Mouse (Mus musculus) forebrain, postnatal 0 days (tissue): Measurements from ENCODE around the gene Btd. TPM values are rescaled to one million over a fixed set of nuclear protein-coding genes. Genes with fewer than 3 reads are reported as not detected.
A peak's percentile ranks its signal among the peaks of the same experiment; 100 is the strongest.

Experiments
- ATAC-seq: fragments of 200-750 bp; cut with Nextera tagmentation; 2 replicates; pipeline ENCODE4 v1.8.0; 2017; ENCODE audit warnings: mild to moderate bottlenecking, moderate library complexity
- DNase-seq: peaks from one replicate; pipeline ENCODE4 v3.0.0-alpha.2; 2015
- H3K27ac ChIP-seq: fragments of 300-500 bp; sonication (generic); 2 replicates; pipeline ENCODE4 v1.5.1; 2014; ENCODE audit warnings: low read depth, mild to moderate bottlenecking, antibody characterized with exemption, low read length, moderate library complexity, mixed read lengths
- H3K27me3 ChIP-seq: fragments of 300-500 bp; sonication (generic); 2 replicates; pipeline ENCODE4 v1.6.1; 2014; ENCODE audit warnings: mild to moderate bottlenecking, low read length, mixed read lengths; ENCODE audit not compliant: insufficient read depth
- H3K36me3 ChIP-seq: fragments of 300-500 bp; sonication (generic); 2 replicates; pipeline ENCODE4 v1.6.1; 2014; ENCODE audit warnings: mild to moderate bottlenecking, moderate library complexity; ENCODE audit not compliant: insufficient read depth
- H3K4me1 ChIP-seq: fragments of 300-500 bp; sonication (generic); 2 replicates; pipeline ENCODE4 v1.6.1; 2014; ENCODE audit warnings: antibody characterized with exemption; ENCODE audit not compliant: insufficient read depth
- H3K4me2 ChIP-seq: fragments of 300-500 bp; sonication (generic); 2 replicates; pipeline ENCODE4 v1.6.1; 2014; ENCODE audit warnings: low read depth, mild to moderate bottlenecking, moderate library complexity
- H3K4me3 ChIP-seq: fragments of 300-500 bp; sonication (generic); 2 replicates; pipeline ENCODE4 v1.5.1; 2014; ENCODE audit warnings: low read depth, low read length, mixed read lengths
- H3K9ac ChIP-seq: fragments of 300-500 bp; sonication (generic); 2 replicates; pipeline ENCODE4 v1.6.1; 2014; ENCODE audit warnings: mild to moderate bottlenecking
- H3K9me3 ChIP-seq: fragments of 300-500 bp; sonication (generic); 2 replicates; pipeline ENCODE4 v1.6.1; 2016; ENCODE audit warnings: low read length
- CTCF ChIP-seq: sonication (generic); IDR thresholded peaks from 2 replicates; pipeline ENCODE4 v1.5.1; 2016; ENCODE audit warnings: antibody characterized with exemption, control low read depth, low read depth
- WGBS: fragments of 180-500 bp; shearing (Covaris S2); extraction: QIAGEN DNeasy Blood & Tissue Kit; methylation state at CpG from one replicate; pipeline ENCODE4 v1.1.7; 2014; 5-methylcytosine and 5-hydroxymethylcytosine counted together
- polyA plus RNA-seq: library from polyadenylated mRNA; unstranded; fragments of >200 nt; fragmentation: Nextera tagmentation; extraction: Ambion mirVana; gene quantifications from 2 replicates; pipeline ENCODE4 v1.2.1, GENCODE M21; 2015
- total RNA-seq: library from RNA; depleted of rRNA; stranded (reverse); fragments of >200 nt; gene quantifications from 2 replicates; pipeline ENCODE4 v1.2.3, GENCODE M21; 2014

Btd gene
- total and polyA plus RNA-seq, 2 experiments from 2014 or later = 16.4 to 22.7 TPM

- no peak for DNase-seq
- Histone ChIP-seq H3K36me3 (no peaks in the 10 kb centered on the region), H3K27me3 (no peaks in the 10 kb centered on the region), H3K4me1 (no peaks in the 10 kb centered on the region), H3K4me3 (no peak overlapping the region), H3K4me2 (no peak overlapping the region), H3K9me3 (no peaks in the 10 kb centered on the region), H3K27ac (no peak overlapping the region), H3K9ac (no peak overlapping the region)
- TF ChIP-seq CTCF = no peak
- no peak for ATAC-seq
- WGBS = 87% methylated on average over 12 of the region's 12 CpGs
Measured at GRCm38 (mm10) chr14:31622748-31623147, 18.1 kb upstream of the Btd start.

DNA sequence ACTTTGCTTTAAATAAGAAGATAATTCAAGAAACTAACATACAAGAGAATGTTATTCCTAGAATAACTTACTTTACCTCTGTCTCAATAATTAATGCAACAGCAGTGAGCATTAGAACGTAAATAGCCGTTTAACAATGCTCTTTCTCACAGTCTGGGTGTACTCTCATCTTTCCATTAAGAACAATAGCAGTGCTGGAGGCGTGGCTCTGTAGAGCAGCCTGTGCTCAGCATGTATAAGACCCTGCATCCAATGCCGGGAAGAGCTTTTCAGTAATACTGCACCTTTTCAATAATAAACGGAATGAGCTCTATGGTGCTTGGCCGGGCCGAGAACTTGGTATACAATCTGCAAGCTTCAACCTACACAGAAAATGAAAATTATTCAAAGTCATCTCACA is 10.2 kb upstream of the Btd start:
- peak; percentile 40 for DNase-seq
- Histone ChIP-seq H3K4me3 (no peak overlapping the region), H3K36me3 (no peaks in the 10 kb centered on the region), H3K9ac (no peak overlapping the region), H3K27me3 (no peaks in the 10 kb centered on the region), H3K27ac (peak overlapping the region; percentile 67), H3K4me1 (no peaks in the 10 kb centered on the region), H3K4me2 (no peak overlapping the region), H3K9me3 (no peaks in the 10 kb centered on the region)
- ATAC-seq = peak; percentile 83; the same call in 1 of the 2 replicates
- TF ChIP-seq CTCF = no peak
- WGBS = 24% methylated on average over 7 of the region's 7 CpGs

DNA sequence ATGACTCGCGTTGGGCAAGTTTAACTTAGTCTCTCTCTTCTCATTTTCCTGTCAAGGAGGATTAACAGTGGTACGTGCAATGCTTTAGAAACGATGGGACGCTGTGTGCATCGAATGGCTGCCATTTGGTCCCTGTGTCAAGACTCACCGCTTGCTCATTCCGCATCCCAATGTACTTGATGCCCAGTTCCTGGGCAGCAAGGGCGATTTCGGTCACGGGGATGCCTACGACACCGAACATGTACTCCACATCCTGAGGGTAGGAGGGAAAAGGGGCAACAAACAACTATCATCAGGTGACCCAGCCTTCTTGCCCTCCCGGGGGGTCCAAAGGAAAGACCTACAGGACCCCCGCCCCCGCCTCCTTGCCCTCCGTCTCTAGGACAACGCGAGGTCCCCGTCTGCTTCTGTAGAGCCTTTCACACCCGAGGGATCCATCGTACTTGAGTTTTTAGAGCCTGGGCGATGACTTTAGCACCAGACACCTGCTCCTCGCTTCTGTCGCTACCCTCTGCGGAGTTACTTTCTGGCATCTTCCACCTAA is 410 bp upstream of the Btd start, which contains the start of gene Gm49387:
Gene Gm49387, minus strand, starts transcription at position 533 of the 544 bp plus-strand sequence.
- Histone ChIP-seq H3K36me3 (no peaks in the 10 kb centered on the region), H3K27ac (peak within 1 kb of the TSS; percentile 78), H3K9me3 (no peaks in the 10 kb centered on the region), H3K4me3 (peak within 1 kb of the TSS; percentile 70), H3K4me2 (peak within 1 kb of the TSS; percentile 85), H3K4me1 (no peaks in the 10 kb centered on the region), H3K27me3 (no peaks in the 10 kb centered on the region), H3K9ac (peak within 1 kb of the TSS; percentile 66)
- WGBS = 2% methylated on average over 26 of the region's 26 CpGs
- TF ChIP-seq CTCF = no peak
- ATAC-seq (no peak), DNase-seq (no peak)

DNA sequence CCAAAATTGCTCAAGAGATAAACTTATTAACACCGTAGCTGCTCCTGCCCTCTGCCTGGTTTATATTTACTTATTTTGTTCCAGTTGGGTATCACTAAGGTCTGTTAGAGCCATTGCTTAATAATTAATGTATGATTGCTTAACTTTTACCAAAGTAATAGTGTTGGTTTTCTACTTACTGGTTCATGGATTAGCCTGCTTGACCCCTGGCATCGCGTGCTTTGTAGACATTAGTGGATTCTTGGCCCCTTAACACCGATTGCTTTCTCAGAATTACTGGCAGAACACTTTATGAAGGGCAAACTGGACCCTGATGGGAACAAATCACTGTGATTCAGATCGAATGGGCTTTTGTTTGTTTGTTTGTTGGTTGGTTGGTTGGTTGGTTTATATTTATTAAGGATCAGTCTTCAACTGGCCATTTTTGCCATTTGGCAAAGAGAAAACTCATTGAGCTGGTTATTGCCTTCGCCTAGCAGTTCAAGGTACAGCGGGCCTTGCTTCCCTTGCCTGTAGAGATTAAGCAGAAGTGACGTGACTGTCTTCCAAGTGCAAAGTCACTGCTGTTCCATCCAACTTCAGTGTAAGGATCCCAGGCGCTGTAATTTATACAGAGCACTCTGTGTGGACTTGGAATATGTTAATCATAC is 803 bp downstream of the Btd start:
- no peaks in the 10 kb centered on the region for H3K9me3 ChIP-seq
- H3K9ac ChIP-seq = peak overlapping the region; percentile 66
- no peaks in the 10 kb centered on the region for H3K27me3 ChIP-seq
- H3K4me3 ChIP-seq = peak overlapping the region; percentile 70
- H3K36me3 ChIP-seq = no peaks in the 10 kb centered on the region
- DNase-seq = no peak
- peak overlapping the region; percentile 85 for H3K4me2 ChIP-seq
- no peaks in the 10 kb centered on the region for H3K4me1 ChIP-seq
- 69% methylated on average over 9 of the region's 9 CpGs for WGBS
- no peak for TF ChIP-seq CTCF
- no peak overlapping the region; the same call in 1 of the 2 replicates for H3K27ac ChIP-seq
- no peak for ATAC-seq

GRCm38 (mm10) chr14:31644183-31644830 is 3.5 kb downstream of the Btd start:
- TF ChIP-seq CTCF = no peak
- H3K36me3 ChIP-seq = no peaks in the 10 kb centered on the region
- H3K27ac ChIP-seq = no peak overlapping the region
- H3K4me3 ChIP-seq = no peak overlapping the region
- no peak overlapping the region for H3K4me2 ChIP-seq
- no peak for ATAC-seq
- DNase-seq = no peak
- no peak overlapping the region for H3K9ac ChIP-seq
- 92% methylated on average over 5 of the region's 5 CpGs for WGBS
- H3K27me3 ChIP-seq = no peaks in the 10 kb centered on the region
- H3K9me3 ChIP-seq = no peaks in the 10 kb centered on the region
- no peaks in the 10 kb centered on the region for H3K4me1 ChIP-seq

DNA sequence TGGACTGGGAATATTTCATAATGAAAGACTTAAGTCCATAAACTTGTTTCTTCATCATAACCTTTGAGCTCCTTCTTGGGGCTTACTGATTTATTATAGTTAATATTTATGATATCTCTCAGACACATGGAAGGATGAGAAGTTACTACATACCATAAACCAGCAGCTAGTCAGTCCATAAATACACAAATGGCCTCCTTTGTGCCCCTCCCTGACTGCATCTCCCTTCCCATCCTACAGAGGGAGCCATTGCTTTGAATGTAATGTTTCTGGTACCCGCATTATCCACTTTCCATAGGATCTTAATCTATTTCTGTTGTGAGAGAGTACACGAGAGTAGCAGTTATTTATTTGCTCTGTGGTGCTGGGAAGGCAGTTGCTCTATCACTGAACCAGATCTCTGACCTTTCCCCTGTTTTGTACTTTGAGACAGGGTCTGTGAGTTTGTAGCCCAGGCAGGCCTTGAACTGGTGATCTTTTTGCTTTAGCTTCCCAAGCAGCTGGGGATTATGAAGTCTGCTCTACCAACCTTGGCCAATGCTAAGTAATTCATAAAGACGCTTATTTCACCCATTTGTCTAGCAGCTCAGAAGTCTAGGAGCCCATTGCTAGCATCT is 4.2 kb downstream of the Btd start:
- ATAC-seq = no peak
- Histone ChIP-seq H3K4me1 (no peaks in the 10 kb centered on the region), H3K4me2 (no peak overlapping the region), H3K27me3 (no peaks in the 10 kb centered on the region), H3K27ac (no peak overlapping the region), H3K9ac (no peak overlapping the region), H3K9me3 (no peaks in the 10 kb centered on the region), H3K36me3 (no peaks in the 10 kb centered on the region), H3K4me3 (no peak overlapping the region)
- peak; percentile 41 for TF ChIP-seq CTCF
- DNase-seq = no peak
- 61% methylated on average over 3 of the region's 3 CpGs for WGBS

- no peak overlapping the region for H3K4me2 ChIP-seq
- ATAC-seq = no peak
- no peak overlapping the region for H3K9ac ChIP-seq
- no peak overlapping the region for H3K4me3 ChIP-seq
- WGBS = 86% methylated on average over 7 of the region's 7 CpGs
- H3K27ac ChIP-seq = no peak overlapping the region
- no peaks in the 10 kb centered on the region for H3K36me3 ChIP-seq
- H3K4me1 ChIP-seq = no peaks in the 10 kb centered on the region
- no peaks in the 10 kb centered on the region for H3K9me3 ChIP-seq
- no peaks in the 10 kb centered on the region for H3K27me3 ChIP-seq
- no peak for DNase-seq
- TF ChIP-seq CTCF = no peak
Measured at GRCm38 (mm10) chr14:31645920-31646319, 5.1 kb downstream of the Btd start.
